Mouse (Mus musculus) megakaryocyte, embryonic 14.5 days (primary cell): ENCODE measurements around the gene Zfp800.

ENCODE experiments used
- FLI1 ChIP-seq: IDR thresholded peaks from 2 replicates; pipeline ENCODE4 v1.6.1; 2012; ENCODE audit warnings: low read length, inconsistent platforms, mixed read lengths
- GATA1 ChIP-seq: IDR thresholded peaks from 3 replicates; pipeline ENCODE4 v1.6.1; 2012; ENCODE audit warnings: mixed read lengths, low read length, inconsistent platforms, borderline replicate concordance

DNA sequence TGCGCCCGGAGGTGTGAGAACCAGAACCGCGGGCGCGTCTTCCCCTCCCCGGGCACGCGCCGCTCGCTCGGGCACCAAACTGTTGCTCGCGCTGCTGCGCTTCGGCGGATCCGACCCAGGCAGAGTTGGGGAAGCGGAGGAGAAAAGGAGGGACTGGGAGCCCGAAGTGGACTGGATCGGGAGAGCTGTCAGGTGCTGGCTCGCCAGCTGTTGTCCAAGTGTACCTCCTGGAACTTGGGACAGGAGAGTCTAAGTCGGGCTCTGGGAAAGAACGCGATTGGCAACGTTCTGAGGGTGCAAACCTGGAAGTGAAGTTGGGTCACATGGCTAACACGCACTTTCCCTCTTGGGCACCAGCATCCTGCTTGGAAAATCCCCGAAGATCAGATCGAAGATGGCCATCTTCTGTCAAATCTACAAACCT, 135.6 kb downstream of the Zfp800 start:
- no peak for TF ChIP-seq GATA1
- no peak for TF ChIP-seq FLI1
